Mouse (Mus musculus): ENCODE results near the gene Cks1b.

Gene Cks1b

DNA sequence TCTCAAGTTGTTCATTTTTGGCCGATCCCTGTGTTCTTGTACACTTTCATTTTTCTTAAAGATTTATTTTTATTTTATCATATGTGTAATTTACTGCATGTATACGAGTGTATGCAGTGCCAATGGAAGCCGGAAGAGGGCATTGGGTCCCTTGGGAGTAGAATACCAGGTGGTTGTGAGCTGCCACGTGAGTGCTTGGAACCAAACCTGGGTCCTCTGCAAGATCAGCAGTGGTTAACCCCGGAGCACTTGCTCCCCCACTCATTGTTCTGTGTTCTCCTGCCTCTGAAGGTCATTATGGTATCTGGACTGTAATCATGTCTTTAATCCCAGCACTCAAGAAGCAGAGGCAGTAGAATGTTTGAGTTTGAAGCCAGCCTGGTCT lies 7.0 kb upstream of the Cks1b start:
- DNase-seq = no peak

DNA sequence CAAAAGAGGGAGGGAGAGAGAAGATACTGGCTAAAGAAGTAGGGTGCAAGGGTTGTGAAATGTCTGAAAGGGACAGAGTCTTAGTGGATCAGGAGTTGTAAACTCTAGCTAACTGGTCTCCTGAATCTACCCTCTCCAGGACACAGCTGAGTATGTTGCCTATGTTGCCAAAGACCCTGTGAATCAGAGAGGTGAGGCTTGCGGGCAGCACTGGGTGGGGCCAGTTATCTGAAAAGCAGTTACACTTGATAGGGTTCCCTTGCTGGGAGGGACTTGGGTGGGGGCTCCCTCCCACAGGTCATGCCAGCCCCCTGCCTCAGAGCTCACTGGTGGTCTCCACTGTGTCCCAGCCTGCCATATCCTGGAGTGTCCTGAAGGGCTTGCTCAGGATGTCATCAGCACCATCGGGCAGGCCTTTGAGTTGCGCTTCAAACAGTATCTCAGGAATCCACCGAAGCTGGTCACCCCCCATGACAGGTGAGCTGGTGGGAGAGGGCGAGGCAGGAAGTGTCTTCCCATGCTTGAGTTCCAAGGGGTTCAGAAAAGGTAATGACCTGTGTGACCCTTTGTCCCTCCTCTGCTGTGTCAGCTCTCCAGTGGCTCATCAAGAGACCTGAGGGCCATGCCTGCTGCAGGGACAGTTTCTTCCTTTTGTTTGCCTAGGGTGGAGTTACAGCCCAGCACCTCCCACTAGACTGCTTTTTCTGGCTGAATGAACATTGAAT lies 6.4 kb upstream of the Cks1b start:
- DNase-seq = no peak

DNA sequence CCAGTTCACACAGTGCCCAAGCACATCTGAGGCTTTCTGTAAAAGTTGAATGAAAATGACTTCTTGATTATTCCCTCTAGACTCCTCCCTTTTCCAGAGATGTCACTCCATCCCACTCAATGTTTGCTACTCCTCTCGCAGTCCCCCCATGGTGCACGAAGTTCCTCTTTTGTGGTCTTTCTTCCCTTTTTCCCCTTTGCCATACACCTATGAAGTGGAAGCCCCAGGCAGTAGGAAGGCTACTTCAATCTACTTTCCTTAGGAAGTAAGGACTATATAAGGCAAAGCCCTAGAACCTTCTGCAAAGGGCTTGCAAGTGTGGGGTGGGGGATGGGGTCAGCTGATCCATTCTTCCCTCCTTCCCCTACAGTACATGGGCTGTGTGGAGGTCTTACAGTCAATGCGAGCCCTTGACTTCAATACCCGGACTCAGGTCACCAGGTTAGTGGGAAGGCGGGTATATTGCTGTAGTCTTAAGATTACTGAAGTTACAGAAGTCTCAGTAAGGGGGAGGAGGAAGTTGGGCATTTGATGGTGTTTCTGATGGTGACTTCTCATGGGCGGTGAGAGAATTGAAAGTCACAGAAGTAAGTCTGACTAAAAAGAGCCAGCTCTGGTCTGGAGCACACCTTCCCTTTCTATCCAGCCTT lies 4.5 kb upstream of the Cks1b start:
- DNase-seq = no peak

DNA sequence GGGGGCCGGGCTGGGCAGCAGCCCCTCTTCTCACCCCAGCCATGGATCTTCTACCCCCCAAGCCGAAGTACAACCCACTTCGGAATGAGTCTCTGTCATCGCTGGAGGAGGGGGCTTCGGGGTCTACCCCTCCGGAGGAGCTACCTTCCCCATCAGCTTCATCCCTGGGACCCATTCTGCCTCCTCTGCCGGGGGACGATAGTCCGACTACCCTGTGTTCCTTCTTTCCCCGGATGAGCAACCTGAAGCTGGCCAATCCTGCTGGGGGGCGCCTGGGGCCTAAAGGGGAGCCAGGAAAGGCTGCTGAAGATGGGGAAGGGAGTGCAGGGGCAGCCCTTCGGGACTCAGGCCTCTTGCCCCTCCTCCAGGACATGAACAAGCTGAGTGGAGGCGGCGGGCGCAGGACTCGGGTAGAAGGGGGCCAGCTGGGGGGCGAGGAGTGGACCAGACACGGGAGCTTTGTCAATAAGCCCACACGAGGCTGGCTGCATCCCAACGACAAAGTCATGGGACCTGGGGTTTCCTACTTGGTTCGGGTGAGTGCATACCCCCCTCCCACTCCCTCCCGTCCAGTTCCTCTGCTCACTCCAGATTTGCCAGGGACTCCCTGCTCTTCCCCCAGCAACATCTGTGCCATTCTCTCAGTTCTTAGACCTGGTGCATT lies 3.8 kb upstream of the Cks1b start:
- no peak for DNase-seq

DNA sequence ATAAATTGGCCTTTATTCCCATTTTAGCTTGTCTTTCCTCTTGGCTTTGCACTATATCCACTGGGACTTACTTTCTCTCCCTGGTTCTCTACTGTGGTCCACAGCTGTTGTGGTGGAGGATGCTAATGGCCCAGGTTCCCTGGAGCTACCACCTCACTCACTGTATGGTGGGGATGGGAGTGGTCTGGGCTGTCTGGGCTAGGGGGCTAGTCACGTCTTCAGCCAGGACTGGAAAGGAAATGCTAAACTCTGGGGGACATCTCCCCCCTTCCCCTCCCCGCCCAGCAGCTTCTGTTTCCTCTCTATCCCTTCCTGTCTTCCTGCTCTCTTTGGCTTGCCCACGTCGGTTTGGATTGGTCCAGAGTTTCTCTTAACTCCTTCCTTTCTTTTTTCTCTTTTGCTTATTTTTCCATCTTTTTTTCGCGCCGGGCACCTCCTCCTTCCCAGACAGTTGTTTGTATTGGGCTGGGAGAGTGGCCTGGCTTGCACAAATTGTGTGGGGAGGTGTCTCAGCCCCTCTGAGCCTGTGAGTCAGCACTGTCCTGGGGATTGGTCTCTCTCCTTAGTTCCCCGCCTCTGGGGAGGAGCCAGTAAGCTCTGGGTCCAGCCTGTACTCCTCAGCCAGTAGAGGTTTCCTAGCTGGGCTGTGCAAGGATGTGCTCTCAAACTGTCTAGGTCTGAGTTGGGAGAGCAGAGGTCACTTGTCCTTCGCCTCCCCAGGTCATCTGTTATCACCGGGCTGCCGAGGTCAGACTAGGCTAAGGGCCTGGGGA lies 3.0 kb upstream of the Cks1b start:
- peak; percentile 88 for DNase-seq

DNA sequence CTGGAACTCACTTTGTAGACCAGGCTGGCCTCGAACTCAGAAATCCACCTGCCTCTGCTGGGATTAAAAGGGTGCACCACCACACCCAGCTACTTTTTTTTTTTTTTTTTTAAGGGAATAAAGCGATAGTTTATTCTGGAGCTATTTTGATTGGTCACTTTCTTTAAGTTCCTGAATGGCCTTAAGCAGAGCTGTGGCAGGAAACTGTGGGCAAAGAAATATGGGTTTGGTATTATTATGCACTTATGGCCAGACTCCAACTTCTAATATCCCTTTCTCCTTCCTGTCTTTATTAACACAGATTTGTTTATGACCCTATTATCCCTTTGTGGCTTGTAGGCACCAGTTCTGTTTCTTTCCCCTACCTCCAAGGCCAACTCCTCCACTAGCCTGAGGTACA lies 2.2 kb upstream of the Cks1b start:
- DNase-seq = no peak

DNA sequence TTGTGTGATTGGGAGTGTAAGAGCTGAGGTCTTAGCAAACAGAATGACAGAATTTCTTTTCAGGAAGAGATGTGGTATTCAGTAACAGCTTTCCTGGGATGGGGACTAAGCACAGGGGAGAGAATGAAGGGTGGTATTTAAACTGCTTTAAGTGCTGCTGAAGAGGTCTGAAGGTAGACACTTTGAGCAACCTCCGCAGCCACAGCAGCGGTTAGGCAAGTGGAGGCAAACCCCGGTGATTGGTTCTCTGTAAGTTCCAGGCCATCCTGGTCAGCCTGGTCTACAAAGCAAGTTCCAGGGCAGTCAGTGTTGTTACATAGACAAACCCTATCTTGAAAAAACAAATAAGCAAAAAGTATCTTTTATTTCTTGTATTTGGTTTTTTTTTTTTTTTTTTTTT lies 1.8 kb upstream of the Cks1b start:
- DNase-seq = no peak

DNA sequence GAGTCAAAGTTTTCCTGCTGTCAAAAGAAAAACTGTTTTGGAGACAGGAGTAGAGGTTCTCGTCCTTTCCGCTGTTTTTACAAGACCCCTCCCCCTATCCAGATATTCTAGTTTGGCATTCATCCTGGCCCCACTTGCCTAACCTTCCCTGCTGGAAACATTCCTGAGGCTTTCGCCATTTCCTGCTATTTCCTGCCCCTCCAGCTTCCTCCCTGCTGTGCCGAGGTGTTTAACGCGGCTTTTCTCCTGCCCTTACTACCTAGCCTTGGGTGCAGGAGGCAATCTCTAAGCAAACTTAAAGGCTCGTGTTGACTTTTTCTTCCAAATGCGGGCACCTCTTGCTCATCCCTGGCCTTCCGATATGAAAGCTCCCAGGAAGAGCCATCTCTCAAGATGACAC lies 1.4 kb upstream of the Cks1b start:
- no peak for DNase-seq

DNA sequence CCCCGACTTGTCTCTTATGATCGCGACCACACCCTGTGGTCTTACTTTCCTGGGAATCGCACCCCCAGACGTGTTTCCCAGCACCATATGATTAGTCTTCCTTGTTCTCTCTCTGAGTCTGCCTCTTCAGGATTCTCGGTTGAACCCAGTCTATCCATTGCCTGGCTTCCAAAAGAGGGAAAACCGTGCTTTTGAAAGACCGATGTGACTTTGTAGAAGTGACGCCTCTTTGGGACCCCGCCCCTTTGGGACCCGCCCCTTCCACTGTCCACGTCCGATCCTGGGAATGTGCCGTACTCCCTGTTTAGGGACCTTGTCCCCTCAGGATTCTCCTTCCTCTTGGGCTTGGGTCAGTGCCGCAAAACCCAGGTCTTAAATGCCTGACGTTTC lies 673 bp upstream of the Cks1b start:
- DNase-seq = no peak

DNA sequence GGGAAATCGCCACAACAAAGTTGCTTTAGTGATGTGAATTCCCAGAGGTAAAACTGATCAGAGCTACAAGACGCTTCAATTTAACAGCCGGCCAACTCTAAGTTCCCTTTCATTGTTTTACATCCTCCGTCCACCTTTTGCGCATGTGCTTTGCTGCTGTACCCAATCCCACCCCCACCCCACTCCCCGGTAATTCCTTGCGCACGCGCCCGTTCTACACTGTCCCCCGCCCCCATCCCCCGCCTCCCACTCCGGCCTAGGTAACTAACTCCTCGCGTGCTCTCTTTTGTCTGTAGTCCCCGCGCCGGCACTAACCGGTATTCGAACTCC lies 378 bp downstream of the Cks1b start:
- DNase-seq = no peak

DNA sequence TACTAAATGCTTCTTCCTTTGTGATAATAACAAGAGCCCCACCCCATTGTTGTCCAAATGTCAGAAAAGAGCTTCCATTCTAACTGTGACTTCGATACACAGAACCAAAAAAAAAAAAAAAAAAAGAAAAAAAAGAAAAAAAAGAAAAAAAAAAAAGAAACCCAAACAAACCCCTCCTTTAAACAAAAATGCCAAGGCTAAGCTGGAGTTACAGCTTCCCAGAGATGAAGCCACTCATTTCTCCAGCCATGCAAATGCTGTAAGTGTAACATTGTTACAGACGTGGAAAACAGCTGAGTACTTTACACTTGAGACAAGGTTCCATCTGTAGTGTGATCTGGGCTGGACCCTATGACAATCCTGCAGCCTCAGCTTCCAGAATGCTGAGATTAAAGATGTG lies 1.1 kb downstream of the Cks1b start:
- no peak for DNase-seq

DNA sequence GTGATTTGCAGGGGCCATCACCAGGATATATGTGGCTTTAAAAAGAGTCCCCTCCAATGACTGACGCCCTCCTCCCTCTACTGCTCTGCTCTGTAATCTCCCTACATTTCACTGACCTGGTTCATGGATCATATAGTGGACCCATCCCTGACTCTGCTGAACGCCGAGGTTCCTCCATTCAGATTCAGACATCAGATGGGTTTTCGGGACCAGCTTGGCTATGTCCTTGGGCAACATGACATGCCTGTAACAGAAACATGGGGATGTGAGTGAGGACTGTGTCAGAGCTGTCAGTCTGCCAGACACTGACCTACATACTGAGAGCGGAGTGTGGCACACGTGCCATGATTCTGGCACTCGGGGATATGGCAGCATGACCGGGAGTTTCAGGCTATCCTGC lies 2.0 kb downstream of the Cks1b start:
- no peak for DNase-seq

DNA sequence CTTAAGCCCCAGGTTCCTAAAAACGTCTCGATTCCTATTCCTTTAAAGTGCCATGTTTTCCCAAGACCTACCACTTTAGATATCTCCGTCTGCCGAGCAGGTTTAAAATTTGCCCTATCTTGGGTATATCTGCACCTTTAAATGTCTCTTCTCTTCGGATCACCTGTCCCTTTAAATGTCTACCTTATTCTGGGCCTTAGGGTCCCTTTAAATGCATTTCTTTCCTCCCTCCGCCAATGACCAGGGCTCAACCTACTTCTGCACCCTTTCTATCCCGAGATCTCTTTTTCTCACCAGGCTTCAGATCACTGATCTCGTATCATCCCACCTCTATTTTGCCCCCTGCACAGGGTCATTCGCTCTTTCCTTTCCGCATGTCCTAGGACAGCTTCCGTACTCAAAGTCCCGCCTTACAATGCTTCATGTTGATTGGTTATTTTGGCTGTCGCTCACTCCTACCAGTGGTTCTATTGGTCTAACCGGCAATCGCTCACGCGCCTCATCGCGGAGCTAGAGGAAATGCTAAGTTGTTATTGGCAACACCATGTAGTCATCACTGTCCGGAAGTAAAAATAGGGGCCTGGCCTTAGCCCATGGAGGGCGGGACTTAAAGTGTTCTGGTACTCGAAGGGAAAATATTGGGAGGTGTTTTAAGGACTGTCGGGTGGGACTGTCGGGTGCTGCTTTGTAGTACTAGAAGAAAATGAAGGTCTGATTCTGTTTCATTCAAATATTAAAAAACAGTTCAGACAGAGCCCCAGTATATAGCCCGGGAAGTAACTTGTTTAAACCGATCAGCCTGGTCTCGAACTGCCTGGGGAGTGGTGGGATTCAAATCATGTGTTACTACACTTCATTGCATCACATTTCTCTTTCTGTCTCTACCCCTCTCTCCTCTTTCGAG lies 6.4 kb downstream of the Cks1b start, which contains the start of gene Flad1:
TSS of gene Flad1 (minus strand) at position 381 of the 904 bp plus-strand sequence.
- DNase-seq = peak; percentile 99

DNA sequence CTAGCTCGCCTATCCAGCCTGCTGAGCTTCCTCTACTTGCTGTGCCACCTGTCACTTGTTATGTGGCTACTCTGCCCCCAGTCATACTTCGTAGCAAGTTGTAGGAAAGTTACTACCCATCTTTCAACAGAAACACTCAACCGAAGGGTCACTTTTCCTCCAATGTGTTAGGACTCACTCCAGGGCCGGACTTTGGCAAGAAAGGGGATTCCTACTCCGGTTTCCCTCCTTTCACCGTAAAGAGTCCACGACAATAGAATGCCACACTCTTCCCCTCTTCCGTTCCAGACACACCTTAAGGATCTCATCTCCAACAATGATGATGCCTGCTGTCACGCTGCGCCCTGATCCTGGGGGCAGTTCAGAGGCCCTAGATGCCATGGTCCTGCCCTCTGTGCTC lies 7.3 kb downstream of the Cks1b start:
- no peak for DNase-seq

DNA sequence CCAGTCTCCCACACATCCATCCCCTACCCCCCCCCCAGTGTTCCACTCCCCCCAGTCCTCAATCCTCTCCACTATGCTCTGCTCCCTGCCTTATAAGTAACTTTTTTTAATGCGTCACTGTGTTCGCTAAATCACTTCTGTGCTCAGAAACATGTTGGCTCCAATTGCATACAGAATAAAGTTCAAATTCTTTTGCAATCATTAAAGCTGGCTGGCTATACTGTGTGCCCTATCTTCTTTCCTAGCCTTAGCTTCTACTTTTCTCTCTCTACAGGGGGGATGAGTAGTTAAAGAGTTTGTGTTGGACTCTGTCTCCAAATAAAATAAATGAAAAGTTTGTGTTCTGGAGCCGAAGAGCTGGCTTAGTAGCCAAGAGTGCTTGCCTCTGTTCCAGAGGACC lies 8.5 kb downstream of the Cks1b start:
- DNase-seq = no peak

DNA sequence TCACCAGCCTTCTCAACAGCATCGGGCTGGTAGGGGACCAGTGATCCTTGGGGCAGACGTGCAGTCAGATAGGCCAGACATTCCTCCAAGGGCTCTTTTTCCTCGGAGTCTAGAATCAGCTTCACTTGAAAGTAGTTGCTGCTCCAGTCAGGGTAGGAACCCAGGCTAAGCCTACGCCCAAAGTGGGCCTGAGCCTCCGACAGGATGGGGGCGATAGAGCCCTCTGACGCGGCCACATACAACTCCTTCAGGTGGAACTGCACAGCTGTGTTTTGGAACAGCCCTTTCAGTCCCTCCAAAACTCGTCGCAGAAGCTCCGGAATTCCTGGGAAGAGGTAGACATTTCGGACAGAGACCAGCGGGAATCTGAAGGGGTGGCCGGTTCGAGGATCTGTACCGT lies 9.7 kb downstream of the Cks1b start:
- no peak for DNase-seq

DNA sequence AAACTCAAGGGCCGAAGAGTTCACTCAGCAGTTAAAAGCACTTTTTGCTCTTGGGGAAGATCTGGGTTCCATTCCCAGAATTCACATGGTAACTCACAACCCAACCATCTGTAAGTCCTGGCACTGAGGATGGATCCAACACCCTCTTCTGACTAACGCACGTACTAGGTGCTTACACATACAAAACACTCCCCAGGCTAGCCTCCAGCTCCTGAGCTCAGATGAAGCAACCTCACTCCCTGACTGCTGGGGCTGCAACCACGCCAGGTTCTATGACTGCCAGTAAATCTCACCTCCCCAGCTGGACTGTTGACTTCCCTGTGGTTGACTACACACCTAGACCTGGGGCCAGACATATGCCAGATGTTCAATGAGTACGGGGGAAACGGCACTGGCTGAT lies 11.3 kb downstream of the Cks1b start:
- DNase-seq = no peak

DNA sequence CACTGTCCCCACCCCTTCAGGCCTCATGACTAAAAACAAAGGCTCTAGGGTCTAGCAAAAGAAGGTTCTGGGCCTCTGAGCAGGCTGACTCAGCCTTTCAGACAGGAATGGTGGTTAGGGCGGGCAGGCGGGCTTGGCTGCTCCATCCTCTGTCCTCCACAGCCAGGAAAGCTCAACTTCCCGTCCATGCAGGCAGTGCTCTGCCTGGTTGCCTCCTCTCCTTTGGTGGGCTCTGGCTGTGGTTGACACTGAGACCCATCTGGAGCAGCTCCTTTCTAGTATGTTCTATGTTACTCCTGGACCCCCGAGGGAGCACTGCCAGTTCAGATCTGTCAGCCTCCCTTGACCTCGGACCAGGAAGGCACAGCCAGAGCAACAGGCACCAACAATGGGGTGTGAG lies 15.5 kb downstream of the Cks1b start, which contains the start of gene Lenep:
TSS of gene Lenep (minus strand) at position 101 of the 400 bp plus-strand sequence.
- no peak for DNase-seq

DNA sequence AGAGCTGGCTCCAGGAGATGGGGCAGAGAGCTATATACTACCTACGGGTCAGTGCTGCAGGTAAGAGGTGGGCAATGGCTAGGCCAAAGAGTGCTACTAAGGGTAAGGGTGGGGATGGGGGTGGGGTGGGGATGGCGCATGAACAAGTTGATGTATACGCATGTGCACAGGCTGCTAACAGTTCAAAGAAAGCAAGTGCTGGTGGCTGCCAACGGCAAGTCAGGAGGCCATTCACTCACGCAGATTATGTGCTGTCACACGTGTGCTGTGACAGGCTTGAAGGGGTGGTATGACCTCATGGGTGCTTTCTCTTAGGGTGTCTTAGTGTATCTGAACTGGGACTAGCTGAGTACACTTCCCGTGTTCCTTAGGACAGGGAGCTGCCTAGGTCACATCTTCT lies 16.9 kb downstream of the Cks1b start:
- no peak for DNase-seq

DNA sequence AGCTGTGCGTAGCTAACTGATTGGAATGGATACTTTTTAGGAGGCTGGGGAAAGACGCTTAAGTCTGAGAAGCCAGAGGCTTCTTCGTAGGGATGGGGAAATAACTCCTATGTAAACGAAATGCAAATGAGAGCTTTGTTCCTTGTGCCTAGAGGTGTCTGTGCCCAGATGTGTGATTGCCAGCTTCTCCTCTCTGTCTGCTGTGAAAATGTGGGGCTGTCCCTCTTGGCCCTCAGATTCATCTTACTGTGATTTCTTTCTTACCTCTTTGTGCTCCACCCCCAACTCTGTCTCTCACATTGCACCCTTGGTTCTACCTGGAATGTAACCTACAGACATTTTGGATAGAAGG lies 21.6 kb downstream of the Cks1b start:
- DNase-seq = no peak

DNA sequence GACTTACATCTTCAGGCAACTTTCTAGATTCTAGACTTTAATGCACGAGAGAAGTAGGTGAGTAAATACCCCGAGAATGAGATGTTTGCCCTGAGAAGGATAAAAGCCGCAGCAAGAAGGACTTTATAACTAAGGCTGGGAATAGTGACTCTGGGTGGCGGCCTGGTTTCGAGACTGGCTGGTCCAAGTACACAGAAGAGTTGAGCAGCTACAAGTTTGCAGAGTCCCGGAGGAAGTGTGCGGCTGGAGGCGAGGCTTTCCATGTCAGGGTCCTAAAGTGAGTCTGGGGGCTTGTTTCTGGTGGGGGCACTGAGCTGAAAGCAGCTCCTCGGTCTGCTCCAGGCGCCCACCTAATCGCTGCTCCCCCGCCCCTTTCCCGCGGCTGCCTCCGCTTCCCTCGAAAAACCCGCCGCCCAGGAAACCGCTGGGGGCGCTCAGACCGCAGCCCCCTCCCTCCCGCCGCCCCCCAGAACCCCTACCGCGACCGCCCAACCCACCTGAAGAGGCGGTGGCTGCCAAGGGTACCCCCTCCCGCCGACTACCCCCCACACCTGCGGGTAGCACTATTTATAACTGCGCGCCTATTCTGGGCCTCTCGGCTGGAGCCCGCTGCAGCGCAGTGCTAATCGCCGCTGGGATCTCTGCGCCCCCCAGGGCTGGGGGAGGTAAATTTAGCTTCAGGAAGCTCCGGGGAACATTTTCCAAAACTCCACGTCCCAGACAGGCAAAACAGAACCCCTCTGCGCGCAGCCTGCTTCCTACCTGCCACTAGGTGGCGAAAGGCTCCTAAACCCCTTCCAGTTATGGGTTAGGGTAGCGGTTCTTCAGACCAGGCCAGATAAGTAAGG lies 22.2 kb downstream of the Cks1b start:
- peak; percentile 57 for DNase-seq

DNA sequence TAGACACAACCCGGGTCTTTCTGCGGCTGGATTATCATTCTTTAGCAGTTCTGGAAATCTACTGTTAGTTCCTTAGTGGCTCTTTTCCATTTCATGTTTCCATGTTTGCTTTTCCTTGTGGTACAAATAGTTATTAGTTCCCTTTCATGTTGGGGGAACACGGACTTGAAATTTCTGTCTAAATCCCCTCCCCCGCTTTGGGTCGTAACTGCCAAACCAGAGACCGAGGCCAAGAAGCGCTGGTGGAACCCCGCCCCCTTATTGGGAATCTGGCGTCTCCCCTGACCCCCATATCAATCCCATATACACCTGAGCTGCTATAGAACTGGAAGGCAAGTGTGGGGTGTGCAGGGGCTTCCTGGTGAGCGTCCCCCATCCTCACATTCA lies 22.8 kb downstream of the Cks1b start:
- no peak for DNase-seq

Measured in right cerebral cortex, adult 18-20 months (tissue).